Mouse (Mus musculus): ENCODE measurements at regions not wholly inside any gene's neighbourhood (a gene's known extent, or its start where the extent isn't known, plus 50 kb on each side); places are given as distances from the start of the nearest gene placed in this dataset.

DNA sequence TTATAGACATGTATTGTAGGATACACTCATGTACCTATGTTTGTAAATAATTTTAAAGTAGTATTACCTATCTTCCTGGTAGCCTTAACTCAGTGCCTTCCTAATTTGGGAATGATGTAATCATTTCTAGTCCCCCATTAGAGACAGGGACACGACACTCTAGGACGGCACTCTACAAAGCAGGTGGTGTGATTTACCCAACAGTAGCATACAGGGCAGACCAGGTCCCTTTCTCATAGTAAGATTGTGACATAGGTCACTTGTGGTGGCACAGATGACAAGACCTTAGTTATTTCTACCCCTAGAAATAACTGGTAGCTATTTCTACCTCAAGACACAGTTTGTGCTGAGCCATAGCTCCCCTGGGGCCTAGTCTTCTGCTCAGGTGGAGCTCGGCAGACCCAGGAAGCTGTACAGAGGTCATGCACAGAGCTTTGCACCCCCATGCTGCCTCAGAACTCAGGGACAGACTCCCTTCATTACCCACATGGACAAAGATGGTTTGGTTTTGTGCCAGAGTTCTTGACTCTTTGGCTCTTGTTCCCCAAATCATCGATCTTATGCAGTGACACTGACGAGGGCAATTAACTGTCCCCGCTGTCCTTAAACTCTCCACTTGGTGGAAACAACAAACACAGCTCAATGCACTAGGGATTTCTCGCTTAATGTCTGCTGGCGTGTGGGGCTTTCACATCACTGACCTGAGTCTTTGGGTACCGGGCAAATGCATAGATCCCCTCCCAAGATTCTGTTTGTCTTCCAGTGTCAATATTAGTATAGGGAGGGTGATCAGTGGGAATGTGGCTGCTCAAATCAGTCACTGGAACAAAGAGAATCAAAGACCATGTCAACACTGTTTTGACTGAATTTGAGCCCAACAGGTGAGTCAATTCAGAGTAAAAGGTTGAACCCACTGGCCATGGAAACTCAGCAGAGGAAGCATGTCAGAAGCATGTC, 108.5 kb upstream of the Cox10 start:
- WGBS, result 83% methylated on average over 9 of the region's 9 CpGs
- Histone ChIP-seq H3K36me3 (ENCODE audit: control insufficient read depth, insufficient read depth, low read length) (no peaks in the 10 kb centered on the region), H3K27me3 (ENCODE audit: control insufficient read depth, insufficient read depth, low read length) (no peaks in the 10 kb centered on the region), H3K9me3 (ENCODE audit: control insufficient read depth, low read length) (no peaks in the 10 kb centered on the region), H3K27ac (ENCODE audit: low read depth, low read length) (no peak overlapping the region), H3K9ac (ENCODE audit: low read length) (no peak overlapping the region), H3K4me1 (replicated peaks; ENCODE audit: control insufficient read depth, insufficient read depth, low read length) (0 out of 2 replicates have a peak, but pooled peaks cover 5% of the 10 kb centered on the region), H3K4me2 (ENCODE audit: low read depth, low read length, severe bottlenecking) (no peak overlapping the region), H3K4me3 (ENCODE audit: low read depth, low read length) (no peak overlapping the region)
- DNase-seq (ENCODE audit: low spot score) (no peak), ATAC-seq (replicated peaks; ENCODE audit: low FRiP score) (no peak)

- 79% methylated on average over 3 of the region's 3 CpGs for WGBS
- no peaks in the 10 kb centered on the region for H3K9me3 ChIP-seq (ENCODE audit: control insufficient read depth, low read length)
- no peak overlapping the region for H3K9ac ChIP-seq (ENCODE audit: low read length)
- no peaks in the 10 kb centered on the region for H3K27me3 ChIP-seq (ENCODE audit: control insufficient read depth, insufficient read depth, low read length)
- H3K4me3 ChIP-seq (ENCODE audit: low read depth, low read length), result no peak overlapping the region
- H3K27ac ChIP-seq (ENCODE audit: low read depth, low read length), result no peak overlapping the region
- no peak overlapping the region for H3K4me2 ChIP-seq (ENCODE audit: low read depth, low read length, severe bottlenecking)
- no peak for DNase-seq (ENCODE audit: low spot score)
- no peak for ATAC-seq (replicated peaks; ENCODE audit: low FRiP score)
- no peaks in the 10 kb centered on the region for H3K36me3 ChIP-seq (ENCODE audit: control insufficient read depth, insufficient read depth, low read length)
- 0 out of 2 replicates have a peak, but pooled peaks cover 5% of the 10 kb centered on the region for H3K4me1 ChIP-seq (replicated peaks; ENCODE audit: control insufficient read depth, insufficient read depth, low read length)
Measured at GRCm38 (mm10) chr11:64187007-64187406, 107.7 kb upstream of the Cox10 start.

DNA sequence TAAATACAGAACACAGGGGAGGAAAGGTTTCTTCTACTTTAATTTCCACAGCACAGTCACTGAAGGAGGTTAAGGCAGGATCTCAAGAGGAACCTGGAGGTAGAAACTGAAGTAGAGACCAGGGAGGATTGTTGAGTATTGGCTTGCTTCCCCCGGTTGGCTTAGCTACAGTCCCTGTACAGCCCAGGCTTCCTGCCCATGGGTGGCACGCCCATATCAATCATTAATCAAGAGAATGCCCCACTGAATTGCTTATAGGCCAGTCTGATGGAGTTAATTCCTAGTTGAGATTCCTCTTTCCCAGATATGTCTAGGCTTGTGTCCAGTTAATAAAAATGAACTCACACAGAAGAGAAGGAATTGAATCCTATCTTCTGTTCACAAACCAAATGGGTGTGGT, 107.3 kb upstream of the Cox10 start:
- no peaks in the 10 kb centered on the region for H3K36me3 ChIP-seq (ENCODE audit: control insufficient read depth, insufficient read depth, low read length)
- no peak for ATAC-seq (replicated peaks; ENCODE audit: low FRiP score)
- 87% methylated on average over 2 of the region's 2 CpGs for WGBS

DNA sequence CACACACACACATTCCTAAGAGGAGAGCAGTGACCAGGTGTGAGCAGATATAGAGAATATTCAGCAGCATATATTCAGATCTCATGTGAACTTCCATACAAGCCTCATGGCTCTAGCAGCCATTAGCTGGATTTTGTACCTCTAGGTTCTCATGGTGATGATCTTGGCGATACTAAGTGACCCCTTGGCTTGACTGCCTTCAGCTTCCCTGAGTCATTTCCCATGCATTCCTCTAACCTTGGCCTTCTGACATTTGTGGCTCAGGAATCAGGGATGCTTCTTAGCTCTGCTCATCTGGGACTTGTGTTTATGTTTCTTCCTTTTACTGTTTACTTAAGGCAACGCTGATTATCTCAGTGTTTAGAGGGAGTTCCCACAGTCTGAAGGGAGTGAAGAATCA, 100.8 kb upstream of the Cox10 start:
- Histone ChIP-seq H3K4me2 (ENCODE audit: low read depth, low read length, severe bottlenecking) (no peak overlapping the region), H3K36me3 (ENCODE audit: control insufficient read depth, insufficient read depth, low read length) (no peaks in the 10 kb centered on the region), H3K4me3 (ENCODE audit: low read depth, low read length) (no peak overlapping the region), H3K27me3 (ENCODE audit: control insufficient read depth, insufficient read depth, low read length) (no peaks in the 10 kb centered on the region), H3K9ac (ENCODE audit: low read length) (no peak overlapping the region), H3K27ac (ENCODE audit: low read depth, low read length) (no peak overlapping the region), H3K9me3 (ENCODE audit: control insufficient read depth, low read length) (no peaks in the 10 kb centered on the region), H3K4me1 (replicated peaks; ENCODE audit: control insufficient read depth, insufficient read depth, low read length) (0 out of 2 replicates have a peak, but pooled peaks cover 2% of the 10 kb centered on the region)
- 74% methylated on average over 2 of the region's 2 CpGs for WGBS
- ATAC-seq (replicated peaks; ENCODE audit: low FRiP score) (no peak), DNase-seq (ENCODE audit: low spot score) (no peak)

More for the DNA sequence above, 107.3 kb upstream of the Cox10 start:
- Histone ChIP-seq H3K27me3 (ENCODE audit: control insufficient read depth, insufficient read depth, low read length) (no peaks in the 10 kb centered on the region), H3K4me2 (ENCODE audit: low read depth, low read length, severe bottlenecking) (no peak overlapping the region), H3K27ac (ENCODE audit: low read depth, low read length) (no peak overlapping the region), H3K9me3 (ENCODE audit: control insufficient read depth, low read length) (no peaks in the 10 kb centered on the region), H3K4me3 (ENCODE audit: low read depth, low read length) (no peak overlapping the region), H3K4me1 (replicated peaks; ENCODE audit: control insufficient read depth, insufficient read depth, low read length) (0 out of 2 replicates have a peak, but pooled peaks cover 5% of the 10 kb centered on the region), H3K9ac (ENCODE audit: low read length) (no peak overlapping the region)
- no peak for DNase-seq (ENCODE audit: low spot score)

DNA sequence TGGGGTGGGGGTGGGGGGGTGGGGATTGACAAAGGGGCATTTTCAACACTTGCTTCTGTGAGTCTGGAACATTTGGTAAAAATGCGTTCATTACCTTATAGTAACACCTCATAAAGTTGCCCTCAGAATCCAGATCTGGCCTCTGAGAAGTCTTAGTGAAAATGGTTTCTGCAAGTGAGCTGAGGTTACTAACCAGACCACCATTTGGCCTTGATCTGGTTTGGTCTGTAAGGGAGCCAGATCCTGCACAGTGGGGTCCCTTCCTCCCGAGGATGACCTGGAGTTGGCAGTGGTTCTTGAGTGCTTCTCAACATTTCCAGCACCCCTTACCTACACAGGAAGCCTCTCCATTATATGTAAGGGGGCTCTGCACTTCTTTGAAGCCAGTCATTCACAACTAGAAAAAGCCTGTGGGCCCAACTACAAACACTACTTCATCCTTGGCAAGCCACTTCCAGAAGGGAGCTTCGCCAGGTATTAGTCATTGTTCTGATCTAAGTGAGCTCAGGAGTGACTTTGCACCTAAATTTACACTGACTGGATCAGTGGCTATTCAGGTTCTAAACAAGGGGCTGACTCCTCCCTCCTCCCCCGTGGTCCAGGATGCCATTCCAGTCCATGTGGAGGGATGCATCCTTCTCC, 94.3 kb upstream of the Cox10 start:
- Histone ChIP-seq H3K4me1 (replicated peaks; ENCODE audit: control insufficient read depth, insufficient read depth, low read length) (no peaks in the 10 kb centered on the region), H3K4me3 (ENCODE audit: low read depth, low read length) (no peak overlapping the region), H3K27ac (ENCODE audit: low read depth, low read length) (no peak overlapping the region), H3K4me2 (ENCODE audit: low read depth, low read length, severe bottlenecking) (no peak overlapping the region), H3K36me3 (ENCODE audit: control insufficient read depth, insufficient read depth, low read length) (no peaks in the 10 kb centered on the region), H3K9me3 (ENCODE audit: control insufficient read depth, low read length) (no peaks in the 10 kb centered on the region), H3K27me3 (ENCODE audit: control insufficient read depth, insufficient read depth, low read length) (no peaks in the 10 kb centered on the region), H3K9ac (ENCODE audit: low read length) (no peak overlapping the region)
- DNase-seq (ENCODE audit: low spot score) (no peak), ATAC-seq (replicated peaks; ENCODE audit: low FRiP score) (no peak)
- WGBS, result 71% methylated on average over 4 of the region's 4 CpGs

DNA sequence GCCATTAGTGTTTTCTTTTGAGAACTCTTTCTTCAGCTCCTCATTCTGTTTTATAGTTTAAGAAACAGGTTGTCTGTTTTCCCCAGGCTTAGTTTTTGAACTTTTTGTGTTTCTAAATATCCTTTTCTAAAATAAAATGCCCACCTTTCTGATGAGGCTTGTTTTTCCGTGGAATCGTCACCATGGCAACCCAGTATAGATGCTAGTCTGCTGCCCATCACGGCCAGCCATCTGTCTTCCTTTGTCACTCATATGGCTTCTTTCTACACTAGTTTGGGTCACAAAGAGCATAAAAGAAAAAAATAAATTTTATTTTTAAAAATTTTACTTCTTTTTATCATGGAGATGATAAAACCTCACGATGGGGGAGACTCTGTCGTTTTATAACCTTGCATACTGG, 93.7 kb upstream of the Cox10 start:
- Histone ChIP-seq H3K9me3 (ENCODE audit: control insufficient read depth, low read length) (no peaks in the 10 kb centered on the region), H3K9ac (ENCODE audit: low read length) (no peak overlapping the region), H3K27ac (ENCODE audit: low read depth, low read length) (no peak overlapping the region), H3K36me3 (ENCODE audit: control insufficient read depth, insufficient read depth, low read length) (no peaks in the 10 kb centered on the region), H3K4me1 (replicated peaks; ENCODE audit: control insufficient read depth, insufficient read depth, low read length) (no peaks in the 10 kb centered on the region), H3K27me3 (ENCODE audit: control insufficient read depth, insufficient read depth, low read length) (no peaks in the 10 kb centered on the region), H3K4me2 (ENCODE audit: low read depth, low read length, severe bottlenecking) (no peak overlapping the region), H3K4me3 (ENCODE audit: low read depth, low read length) (no peak overlapping the region)
- 79% methylated on average over 5 of the region's 5 CpGs for WGBS
- no peak for ATAC-seq (replicated peaks; ENCODE audit: low FRiP score)
- no peak for DNase-seq (ENCODE audit: low spot score)

DNA sequence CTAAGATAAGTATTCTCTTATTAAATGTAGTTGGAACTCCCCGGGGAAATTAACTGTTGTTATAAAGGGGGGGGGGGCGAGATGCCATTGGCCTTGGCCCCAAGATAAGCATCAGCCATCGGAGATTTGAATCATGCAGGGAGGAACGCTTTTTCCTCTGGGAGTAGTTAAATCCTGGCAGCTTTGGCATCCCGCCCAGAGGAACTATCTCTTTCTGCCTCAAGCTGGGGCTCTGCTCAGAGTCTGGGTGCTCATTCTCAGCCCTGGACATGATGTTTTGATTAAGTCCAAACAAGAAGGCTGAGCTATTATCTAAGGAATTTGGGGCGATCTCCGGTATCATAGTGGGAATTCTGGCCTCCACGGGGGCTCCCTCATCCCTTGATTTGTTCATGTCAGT, 89.4 kb upstream of the Cox10 start:
- no peak overlapping the region for H3K4me2 ChIP-seq (ENCODE audit: low read depth, low read length, severe bottlenecking)
- no peak overlapping the region for H3K9ac ChIP-seq (ENCODE audit: low read length)
- no peaks in the 10 kb centered on the region for H3K27me3 ChIP-seq (ENCODE audit: control insufficient read depth, insufficient read depth, low read length)
- H3K27ac ChIP-seq (ENCODE audit: low read depth, low read length), result no peak overlapping the region
- ATAC-seq (replicated peaks; ENCODE audit: low FRiP score) (no peak), DNase-seq (ENCODE audit: low spot score) (no peak)
- H3K4me3 ChIP-seq (ENCODE audit: low read depth, low read length), result no peak overlapping the region
- no peaks in the 10 kb centered on the region for H3K36me3 ChIP-seq (ENCODE audit: control insufficient read depth, insufficient read depth, low read length)
- H3K9me3 ChIP-seq (ENCODE audit: control insufficient read depth, low read length), result no peaks in the 10 kb centered on the region
- no peaks in the 10 kb centered on the region for H3K4me1 ChIP-seq (replicated peaks; ENCODE audit: control insufficient read depth, insufficient read depth, low read length)
- WGBS, result 82% methylated on average over 8 of the region's 8 CpGs

DNA sequence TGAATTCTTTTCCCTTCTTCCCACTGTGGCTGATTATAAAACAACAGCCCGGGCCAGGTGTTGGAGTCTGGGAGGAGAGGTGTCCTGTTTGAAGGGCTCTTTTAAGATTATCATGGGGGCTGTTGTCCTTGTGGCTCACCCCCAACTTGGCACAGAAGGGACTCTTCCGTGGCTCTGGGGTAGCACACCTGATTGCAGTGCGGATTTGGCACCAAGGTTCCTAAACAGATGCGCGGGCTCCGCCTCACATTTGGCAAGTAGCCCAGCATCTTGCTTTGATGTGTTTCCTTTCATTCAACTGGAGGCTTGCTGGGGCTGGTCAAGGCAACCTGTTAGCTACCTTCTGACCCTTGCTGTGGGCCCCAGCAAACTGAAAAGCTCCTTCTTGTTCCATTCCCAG, 85.5 kb upstream of the Cox10 start:
- Histone ChIP-seq H3K4me1 (replicated peaks; ENCODE audit: control insufficient read depth, insufficient read depth, low read length) (no peaks in the 10 kb centered on the region), H3K9me3 (ENCODE audit: control insufficient read depth, low read length) (no peaks in the 10 kb centered on the region), H3K27me3 (ENCODE audit: control insufficient read depth, insufficient read depth, low read length) (no peaks in the 10 kb centered on the region), H3K4me2 (ENCODE audit: low read depth, low read length, severe bottlenecking) (no peak overlapping the region), H3K4me3 (ENCODE audit: low read depth, low read length) (no peak overlapping the region), H3K36me3 (ENCODE audit: control insufficient read depth, insufficient read depth, low read length) (no peaks in the 10 kb centered on the region), H3K9ac (ENCODE audit: low read length) (no peak overlapping the region), H3K27ac (ENCODE audit: low read depth, low read length) (no peak overlapping the region)
- ATAC-seq (replicated peaks; ENCODE audit: low FRiP score) (no peak), DNase-seq (ENCODE audit: low spot score) (no peak)
- 85% methylated on average over 6 of the region's 6 CpGs for WGBS
